Mouse (Mus musculus) E14TG2a.4 (cell line): ENCODE measurements around the gene B4gat1.
"Not testable (repeated sequence)": the region's sequence is repeated elsewhere in the genome, so short reads cannot be mapped to it uniquely, and the experiment has no call there.

Source experiments
- H3K27me3 ChIP-seq: 2 replicates; pipeline ENCODE4 v1.6.1; 2014; ENCODE audit warnings: low read length, control low read depth; ENCODE audit not compliant: insufficient read depth
- H3K36me3 ChIP-seq: 2 replicates; pipeline ENCODE4 v1.6.1; 2014; ENCODE audit warnings: low read length, control low read depth; ENCODE audit not compliant: insufficient read depth
- H3K4me1 ChIP-seq: replicated peaks from 2 replicates; pipeline ENCODE4 v1.6.1; 2014; ENCODE audit warnings: low read depth, low read length, control low read depth
- H3K4me3 ChIP-seq: replicated peaks from 2 replicates; pipeline ENCODE4 v1.5.1; 2014; ENCODE audit warnings: mild to moderate bottlenecking, low read length
- H3K9me3 ChIP-seq: 2 replicates; pipeline ENCODE4 v1.6.1; 2014; ENCODE audit warnings: low read length, control low read depth
- CTCF ChIP-seq: conservative IDR thresholded peaks from 2 replicates; pipeline ENCODE4 v1.5.1; 2014; ENCODE audit warnings: low read length
- NANOG ChIP-seq: IDR thresholded peaks from 2 replicates; pipeline ENCODE4 v1.6.1; 2014; ENCODE audit warnings: borderline replicate concordance, low read length, mixed read lengths
- POU5F1 ChIP-seq: IDR thresholded peaks from 2 replicates; pipeline ENCODE4 v1.6.1; 2014; ENCODE audit warnings: low read length, borderline replicate concordance

Gene B4gat1

DNA sequence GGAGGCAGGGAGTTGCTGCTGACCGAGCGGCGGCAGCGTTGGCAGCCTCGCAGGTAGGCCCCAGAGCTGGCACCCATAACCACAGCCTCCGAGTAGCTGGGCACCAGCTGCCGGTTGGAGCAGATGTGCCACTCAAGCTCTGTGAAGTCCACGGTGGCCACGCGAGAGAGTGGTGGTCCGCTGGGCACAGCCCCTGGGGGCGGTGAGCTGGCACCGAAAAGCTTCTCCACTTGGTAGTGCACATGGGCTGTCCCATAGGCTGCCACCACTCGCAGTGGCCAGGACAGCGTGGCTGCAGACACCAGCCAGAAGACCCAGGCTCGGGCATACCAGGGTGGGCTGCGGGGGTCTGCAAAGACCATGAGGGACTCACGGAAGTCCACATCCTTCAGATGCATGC, 43.4 kb downstream of the B4gat1 start:
- TF ChIP-seq NANOG, result no peak
- no peak for TF ChIP-seq CTCF
- no peak for TF ChIP-seq POU5F1
- Histone ChIP-seq H3K4me3 (peak overlapping the region; percentile 73), H3K4me1 (peaks cover 54% of the 10 kb centered on the region), H3K9me3 (no peaks in the 10 kb centered on the region), H3K36me3 (no peaks in the 10 kb centered on the region; the same call in 1 of the 2 replicates), H3K27me3 (peaks cover 68% of the 10 kb centered on the region)

DNA sequence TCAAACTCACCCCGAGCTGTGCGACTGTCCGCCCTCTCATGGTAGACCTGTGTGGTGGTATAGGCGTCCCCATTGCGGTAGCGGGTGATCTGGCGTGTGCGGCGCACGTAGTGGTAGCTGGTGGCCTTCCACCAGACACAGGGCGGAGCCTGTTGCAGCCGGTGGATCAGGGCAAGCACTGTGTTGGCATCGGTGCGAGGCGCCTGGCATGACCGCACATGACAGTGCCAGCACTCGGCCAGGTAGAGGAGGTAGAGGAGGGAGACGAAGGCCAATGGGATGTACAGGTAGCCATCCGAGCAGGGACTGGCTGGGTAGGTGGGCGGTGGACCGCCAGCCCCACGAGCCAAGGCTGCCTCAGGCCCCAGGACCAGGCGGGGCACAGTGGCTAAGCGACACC, 44.0 kb downstream of the B4gat1 start:
- no peaks in the 10 kb centered on the region for H3K9me3 ChIP-seq
- peak overlapping the region; percentile 73 for H3K4me3 ChIP-seq
- H3K4me1 ChIP-seq, result peaks cover 60% of the 10 kb centered on the region
- H3K36me3 ChIP-seq, result no peaks in the 10 kb centered on the region; the same call in 1 of the 2 replicates
- TF ChIP-seq POU5F1 (no peak), CTCF (no peak), NANOG (no peak)
- peaks cover 68% of the 10 kb centered on the region for H3K27me3 ChIP-seq

- Histone ChIP-seq H3K36me3 (peaks cover under 1% of the 10 kb centered on the region), H3K4me1 (peaks cover 68% of the 10 kb centered on the region), H3K9me3 (no peaks in the 10 kb centered on the region), H3K27me3 (peaks cover 68% of the 10 kb centered on the region), H3K4me3 (peak overlapping the region; percentile 83)
- TF ChIP-seq POU5F1 (no peak), NANOG (no peak), CTCF (no peak)
Observed at GRCm38 (mm10) chr19:5083961-5084833, 45.6 kb downstream of the B4gat1 start.

- no peak for TF ChIP-seq POU5F1
- TF ChIP-seq NANOG, result no peak
- no peak for TF ChIP-seq CTCF
- H3K36me3 ChIP-seq, result peaks cover 6% of the 10 kb centered on the region
- H3K27me3 ChIP-seq, result peaks cover 65% of the 10 kb centered on the region
- peaks cover 73% of the 10 kb centered on the region for H3K4me1 ChIP-seq
- H3K9me3 ChIP-seq, result no peaks in the 10 kb centered on the region
- H3K4me3 ChIP-seq, result peak overlapping the region; percentile 83
Observed at GRCm38 (mm10) chr19:5084834-5085144, 46.2 kb downstream of the B4gat1 start.

- Histone ChIP-seq H3K4me3 (peak within 1 kb of the TSS; percentile 83), H3K27me3 (peaks cover 60% of the 10 kb centered on the region), H3K9me3 (no peaks in the 10 kb centered on the region), H3K4me1 (peaks cover 75% of the 10 kb centered on the region), H3K36me3 (peaks cover 11% of the 10 kb centered on the region)
- no peak for TF ChIP-seq POU5F1
- no peak for TF ChIP-seq CTCF
- no peak for TF ChIP-seq NANOG
Observed at GRCm38 (mm10) chr19:5085145-5085863, 46.7 kb downstream of the B4gat1 start, which contains the start of gene Tmem151a. Tmem151a (minus strand) TSS chr19:5085531.

GRCm38 (mm10) chr19:5086533-5086932, 47.9 kb downstream of the B4gat1 start:
- TF ChIP-seq CTCF, result peak; percentile 42
- peaks cover 48% of the 10 kb centered on the region for H3K27me3 ChIP-seq
- H3K4me1 ChIP-seq, result peaks cover 75% of the 10 kb centered on the region

DNA sequence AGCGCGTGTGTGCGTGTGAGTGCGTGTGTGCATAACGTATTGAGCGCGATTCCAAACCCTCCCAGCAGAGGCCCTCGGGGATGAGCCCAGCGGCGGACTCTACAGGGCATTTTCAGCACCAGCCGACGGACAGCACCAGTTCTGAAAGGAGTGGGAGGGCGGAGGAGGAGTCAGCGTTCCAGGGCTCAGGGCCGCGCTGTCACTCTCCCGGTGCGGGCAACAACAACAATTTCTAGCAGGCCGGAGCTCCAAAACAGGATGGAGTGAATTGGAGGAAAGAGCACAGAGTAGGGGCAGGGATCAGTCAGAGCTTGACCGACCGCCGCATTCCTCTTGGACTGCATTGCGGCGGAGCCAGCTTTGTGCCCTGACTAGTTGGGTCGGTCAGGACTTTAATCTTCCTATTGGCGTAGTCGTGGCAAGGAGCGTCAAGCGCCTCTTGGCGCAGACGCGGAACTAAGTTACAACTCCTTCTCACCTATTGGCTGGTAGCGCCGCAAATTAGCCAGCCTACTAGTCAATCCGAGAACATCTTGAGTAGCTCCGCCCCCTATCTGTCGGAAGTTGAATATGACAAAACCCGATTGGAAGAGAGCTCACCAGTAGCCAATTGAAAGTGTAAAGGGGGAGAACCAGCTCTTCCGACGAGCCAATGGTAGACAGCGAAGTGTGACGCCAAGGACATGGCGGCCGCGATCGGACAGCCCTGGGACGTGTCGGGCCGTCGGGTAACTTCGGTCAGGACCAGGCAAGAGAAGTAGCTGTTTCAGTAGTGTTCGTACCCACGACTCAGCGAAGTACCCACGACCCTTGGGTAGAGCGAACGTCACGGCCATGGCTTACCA, 49.5 kb downstream of the B4gat1 start, which contains the start of gene Yif1a:
TSS of gene Yif1a (plus strand) at position 655 of the 845 bp plus-strand sequence.
- H3K36me3 ChIP-seq, result peaks cover 39% of the 10 kb centered on the region
- H3K4me1 ChIP-seq, result peaks cover 65% of the 10 kb centered on the region
- TF ChIP-seq CTCF (peak; percentile 22; the same call in 1 of the 2 replicates), POU5F1 (no peak), NANOG (peak; percentile 5; the same call in 1 of the 2 replicates)
- peak within 1 kb of the TSS; percentile 98 for H3K4me3 ChIP-seq
- peaks cover 32% of the 10 kb centered on the region for H3K27me3 ChIP-seq
- H3K9me3 ChIP-seq, result no peaks in the 10 kb centered on the region

More at GRCm38 (mm10) chr19:5086533-5086932, 47.9 kb downstream of the B4gat1 start:
- not testable (repeated sequence) for H3K9me3 ChIP-seq, H3K4me3 ChIP-seq
- H3K36me3 ChIP-seq, result peaks cover 24% of the 10 kb centered on the region
